Mouse (Mus musculus) MEL (cell line): Measurements from ENCODE around the gene Aaed1. TPM values are rescaled to one million over a fixed set of nuclear protein-coding genes. Genes with fewer than 3 reads are reported as not detected.
A peak's percentile ranks its signal among the peaks of the same experiment; 100 is the strongest.

ENCODE experiments used
- DNase-seq: peaks from one replicate; pipeline ENCODE4 v3.0.0; 2011; ENCODE audit warnings: low read depth, low spot score
- H3K27ac ChIP-seq: 2 replicates; pipeline ENCODE4 v1.5.1; 2012; ENCODE audit warnings: low read depth, mild to moderate bottlenecking, control low read depth, low read length, moderate library complexity; ENCODE audit not compliant: control insufficient read depth
- H3K27me3 ChIP-seq, 2 experiments: fragments of 150-350 bp in 1 of 2; sonication (generic) in 1 of 2; 2 replicates each; pipeline ENCODE4 v1.6.1; 2012; ENCODE audit warnings: low read length in 2 of 2, mild to moderate bottlenecking in 2 of 2, improper control_type of control experiment in 1 of 2, moderate library complexity in 1 of 2; ENCODE audit not compliant: insufficient read depth in 2 of 2, control insufficient read depth in 1 of 2
- H3K36me3 ChIP-seq, 2 experiments: 2 replicates each; pipeline ENCODE4 v1.6.1; 2012 to 2014; ENCODE audit warnings: low read length in 2 of 2, improper control_type of control experiment in 1 of 2, inconsistent platforms in 1 of 2, mild to moderate bottlenecking in 1 of 2; ENCODE audit not compliant: insufficient read depth in 2 of 2, control insufficient read depth in 1 of 2
- H3K4me1 ChIP-seq, 2 experiments: fragments of 150-350 bp in 1 of 2; sonication (generic) in 1 of 2; 2 replicates each; pipeline ENCODE4 v1.6.1; 2012; ENCODE audit warnings: low read length in 2 of 2, improper control_type of control experiment in 1 of 2, mild to moderate bottlenecking in 1 of 2; ENCODE audit not compliant: insufficient read depth in 2 of 2, control insufficient read depth in 1 of 2
- H3K4me3 ChIP-seq, 2 experiments: fragments of 150-350 bp in 1 of 2; sonication (generic) in 1 of 2; 2 replicates each; pipeline ENCODE4 v1.5.1; 2012; ENCODE audit warnings: low read depth in 2 of 2, low read length in 2 of 2, mild to moderate bottlenecking in 2 of 2, moderate library complexity in 2 of 2, control low read depth in 1 of 2, improper control_type of control experiment in 1 of 2; ENCODE audit not compliant: control insufficient read depth in 1 of 2, insufficient read depth in 1 of 2
- H3K79me2 ChIP-seq: 2 replicates; pipeline ENCODE4 v1.6.1; 2012; ENCODE audit warnings: mild to moderate bottlenecking, low read length, moderate library complexity; ENCODE audit not compliant: control insufficient read depth, poor library complexity, insufficient read depth
- H3K9ac ChIP-seq: 2 replicates; pipeline ENCODE4 v1.6.1; 2012; ENCODE audit warnings: low read depth, mild to moderate bottlenecking, control low read depth, low read length, moderate library complexity; ENCODE audit not compliant: control insufficient read depth, poor library complexity, severe bottlenecking
- H3K9me3 ChIP-seq: fragments of 150-350 bp; sonication (generic); replicated peaks from 2 replicates; pipeline ENCODE4 v1.6.1; 2012; ENCODE audit warnings: mild to moderate bottlenecking, low read length, improper control_type of control experiment, moderate library complexity; ENCODE audit not compliant: insufficient read depth
- BHLHE40 ChIP-seq: IDR thresholded peaks from 2 replicates; pipeline ENCODE4 v1.6.1; 2012; ENCODE audit warnings: low read depth, mild to moderate bottlenecking, inconsistent platforms, low read length, improper control_type of control experiment, borderline replicate concordance
- CHD2 ChIP-seq: IDR thresholded peaks from 2 replicates; pipeline ENCODE4 v1.6.1; 2011; ENCODE audit warnings: low read length, improper control_type of control experiment
- CTCF ChIP-seq, 3 experiments: IDR thresholded peaks in 2 of 3; conservative IDR thresholded peaks in 1 of 3; 2 replicates each; pipeline ENCODE4 v1.5.1; 2011 to 2012; ENCODE audit warnings: low read length in 3 of 3, low read depth in 2 of 3, mild to moderate bottlenecking in 2 of 3, improper control_type of control experiment in 1 of 3, inconsistent platforms in 1 of 3, mixed read lengths in 1 of 3, moderate library complexity in 1 of 3; ENCODE audit not compliant: control insufficient read depth in 1 of 3, insufficient read depth in 1 of 3, poor library complexity in 1 of 3, severe bottlenecking in 1 of 3
- ELF1 ChIP-seq: IDR thresholded peaks from 2 replicates; pipeline ENCODE4 v1.6.1; 2014; ENCODE audit warnings: low read depth, mild to moderate bottlenecking, inconsistent platforms, low read length, improper control_type of control experiment, moderate library complexity
- JUND ChIP-seq: IDR thresholded peaks from 2 replicates; pipeline ENCODE4 v1.6.1; 2011; ENCODE audit warnings: low read depth, mild to moderate bottlenecking, improper control_type of control experiment, low read length
- MEF2A ChIP-seq: IDR thresholded peaks from 2 replicates; pipeline ENCODE4 v1.6.1; 2014; ENCODE audit warnings: low read depth, mild to moderate bottlenecking, inconsistent platforms, low read length, improper control_type of control experiment; ENCODE audit not compliant: poor library complexity, insufficient replicate concordance, severe bottlenecking; ENCODE audit errors: extremely low read depth
- MYC ChIP-seq: IDR thresholded peaks from 2 replicates; pipeline ENCODE4 v1.6.1; 2011; ENCODE audit warnings: low read depth, mild to moderate bottlenecking, low read length, improper control_type of control experiment, moderate library complexity
- NRF1 ChIP-seq: IDR thresholded peaks from 2 replicates; pipeline ENCODE4 v1.6.1; 2014; ENCODE audit warnings: low read depth, mild to moderate bottlenecking, inconsistent platforms, low read length, improper control_type of control experiment, moderate library complexity; ENCODE audit not compliant: poor library complexity, insufficient read depth, severe bottlenecking
- POLR2A ChIP-seq, 2 experiments: IDR thresholded peaks; 2 replicates each; pipeline ENCODE4 v1.6.1; 2011 to 2012; ENCODE audit warnings: low read length in 2 of 2, mild to moderate bottlenecking in 2 of 2, control low read depth in 1 of 2, improper control_type of control experiment in 1 of 2, low read depth in 1 of 2, moderate library complexity in 1 of 2; ENCODE audit not compliant: control insufficient read depth in 1 of 2, insufficient read depth in 1 of 2, poor library complexity in 1 of 2
- POLR2AphosphoS2 ChIP-seq: IDR thresholded peaks from 2 replicates; pipeline ENCODE4 v1.6.1; 2011; ENCODE audit warnings: low read length, improper control_type of control experiment
- POLR2AphosphoS5 ChIP-seq: IDR thresholded peaks from 2 replicates; pipeline ENCODE4 v1.6.1; 2012; ENCODE audit warnings: low read depth, borderline replicate concordance, mild to moderate bottlenecking, inconsistent platforms, low read length, moderate library complexity, mixed read lengths
- RAD21 ChIP-seq: IDR thresholded peaks from 2 replicates; pipeline ENCODE4 v1.6.1; 2011; ENCODE audit warnings: mild to moderate bottlenecking, low read depth, low read length, improper control_type of control experiment
- SIN3A ChIP-seq: IDR thresholded peaks from 2 replicates; pipeline ENCODE4 v1.6.1; 2012; ENCODE audit warnings: low read length, improper control_type of control experiment, inconsistent platforms
- SMC3 ChIP-seq: IDR thresholded peaks from 2 replicates; pipeline ENCODE4 v1.6.1; 2011; ENCODE audit warnings: low read depth, low read length, improper control_type of control experiment
- TAL1 ChIP-seq: IDR thresholded peaks from 2 replicates; pipeline ENCODE4 v1.6.1; 2012; ENCODE audit warnings: mild to moderate bottlenecking, inconsistent platforms, low read length, moderate library complexity, mixed read lengths
- TBP ChIP-seq: IDR thresholded peaks from 2 replicates; pipeline ENCODE4 v1.8.0; 2011; ENCODE audit warnings: low read depth, low read length, improper control_type of control experiment
- UBTF ChIP-seq: IDR thresholded peaks from 2 replicates; pipeline ENCODE4 v1.6.1; 2012; ENCODE audit warnings: low read depth, mild to moderate bottlenecking, inconsistent platforms, low read length, improper control_type of control experiment, moderate library complexity, borderline replicate concordance; ENCODE audit not compliant: insufficient read depth
- USF1 ChIP-seq: IDR thresholded peaks from 2 replicates; pipeline ENCODE4 v1.6.1; 2014; ENCODE audit warnings: low read depth, mild to moderate bottlenecking, inconsistent platforms, low read length, improper control_type of control experiment, moderate library complexity
- USF2 ChIP-seq, 2 experiments: IDR thresholded peaks; 2 replicates each; pipeline ENCODE4 v1.6.1; 2011 to 2012; ENCODE audit warnings: improper control_type of control experiment in 2 of 2, low read length in 2 of 2, borderline replicate concordance in 1 of 2, inconsistent platforms in 1 of 2, low read depth in 1 of 2, mild to moderate bottlenecking in 1 of 2; ENCODE audit not compliant: insufficient read depth in 1 of 2
- ZC3H11A ChIP-seq: IDR thresholded peaks from 2 replicates; pipeline ENCODE4 v1.6.1; 2012; ENCODE audit warnings: low read depth, mild to moderate bottlenecking, inconsistent platforms, low read length, improper control_type of control experiment
- polyA plus RNA-seq, 2 experiments: library from polyadenylated mRNA; stranded (reverse) in 1 of 2; unstranded in 1 of 2; fragments of >175 nt in 1 of 2; fragments of >200 nt in 1 of 2; gene quantifications; 2 replicates each; pipeline versions ENCODE4 v1.2.1 to v1.2.4; 2012; ENCODE audit warnings: low replicate concordance in 2 of 2, low read depth in 1 of 2; ENCODE audit not compliant: insufficient read length in 2 of 2, insufficient read depth in 1 of 2, missing spikeins in 1 of 2
- total RNA-seq: library from RNA; depleted of rRNA; stranded (reverse); fragments of 300-350 nt; gene quantifications from 2 replicates; pipeline ENCODE4 v1.2.3, GENCODE M21; 2012

Gene Aaed1
- total and polyA plus RNA-seq, 3 experiments, result 4.2 to 190 (median 13.5) TPM

GRCm38 (mm10) chr13:64307508-64307907, 5.0 kb downstream of the Aaed1 start:
- H3K4me1 ChIP-seq, result 0 out of 4 replicates have a peak, but pooled peaks cover 0 to 2% of the 10 kb centered on the region in 2 experiments
- TF ChIP-seq MEF2A (no peak), MYC (no peak), POLR2AphosphoS2 (no peak), SIN3A (no peak), TBP (no peak), CHD2 (no peak), UBTF (no peak), USF2 (IDR thresholded peaks at IDR 0.05; ENCODE audit: borderline replicate concordance in 1 of 2, insufficient read depth in 1 of 2, low read depth in 1 of 2, low read length in 2 of 2) (no peak), JUND (no peak), ELF1 (no peak)
- TF ChIP-seq, all 39 proteins: peak for 0
- Histone ChIP-seq H3K27me3 (no peaks in the 10 kb centered on the region), H3K9me3 (no peaks in the 10 kb centered on the region), H3K4me3 (no peak overlapping the region), H3K36me3 (peaks cover 0 to 2% of the 10 kb centered on the region in 2 experiments; a peak in 1 of 4 replicates), H3K27ac (no peak overlapping the region), H3K79me2 (no peaks in the 10 kb centered on the region; the same call in 1 of the 2 replicates), H3K9ac (no peak overlapping the region)
- no peak for DNase-seq

GRCm38 (mm10) chr13:64306078-64306477, 6.4 kb downstream of the Aaed1 start:
- Histone ChIP-seq H3K4me1 (no peaks in the 10 kb centered on the region), H3K27ac (no peak overlapping the region), H3K4me3 (no peak overlapping the region), H3K9me3 (no peaks in the 10 kb centered on the region), H3K9ac (no peak overlapping the region), H3K79me2 (no peaks in the 10 kb centered on the region), H3K27me3 (no peaks in the 10 kb centered on the region), H3K36me3 (no peaks in the 10 kb centered on the region; a peak in 1 of 4 replicates)
- peak; percentile 81 for DNase-seq
- TF ChIP-seq MEF2A (no peak), SIN3A (peak; percentile 38; the same call in 1 of the 2 replicates), ZC3H11A (peak; percentile 93), NRF1 (no peak), USF1 (no peak), SMC3 (peak; percentile 99), POLR2AphosphoS5 (no peak), TBP (no peak), BHLHE40 (no peak), CTCF (IDR thresholded peaks at IDR 0.05 in 2 of 3, conservative IDR thresholded peaks at IDR 0.05 in 1 of 3; ENCODE audit: control insufficient read depth in 1 of 3, insufficient read depth in 1 of 3, low read depth in 2 of 3, low read length in 3 of 3, poor library complexity in 1 of 3, severe bottlenecking in 1 of 3) (peak; percentile 84 to 97 (median 90)), TAL1 (no peak), RAD21 (peak; percentile 94), POLR2A (IDR thresholded peaks at IDR 0.05; ENCODE audit: control insufficient read depth in 1 of 2, insufficient read depth in 1 of 2, low read depth in 1 of 2, low read length in 2 of 2, poor library complexity in 1 of 2) (no peak), USF2 (IDR thresholded peaks at IDR 0.05; ENCODE audit: borderline replicate concordance in 1 of 2, insufficient read depth in 1 of 2, low read depth in 1 of 2, low read length in 2 of 2) (no peak)
